Comparison of ENCODE assay signal across 8 mouse cellular contexts in the genomic region with DNA sequence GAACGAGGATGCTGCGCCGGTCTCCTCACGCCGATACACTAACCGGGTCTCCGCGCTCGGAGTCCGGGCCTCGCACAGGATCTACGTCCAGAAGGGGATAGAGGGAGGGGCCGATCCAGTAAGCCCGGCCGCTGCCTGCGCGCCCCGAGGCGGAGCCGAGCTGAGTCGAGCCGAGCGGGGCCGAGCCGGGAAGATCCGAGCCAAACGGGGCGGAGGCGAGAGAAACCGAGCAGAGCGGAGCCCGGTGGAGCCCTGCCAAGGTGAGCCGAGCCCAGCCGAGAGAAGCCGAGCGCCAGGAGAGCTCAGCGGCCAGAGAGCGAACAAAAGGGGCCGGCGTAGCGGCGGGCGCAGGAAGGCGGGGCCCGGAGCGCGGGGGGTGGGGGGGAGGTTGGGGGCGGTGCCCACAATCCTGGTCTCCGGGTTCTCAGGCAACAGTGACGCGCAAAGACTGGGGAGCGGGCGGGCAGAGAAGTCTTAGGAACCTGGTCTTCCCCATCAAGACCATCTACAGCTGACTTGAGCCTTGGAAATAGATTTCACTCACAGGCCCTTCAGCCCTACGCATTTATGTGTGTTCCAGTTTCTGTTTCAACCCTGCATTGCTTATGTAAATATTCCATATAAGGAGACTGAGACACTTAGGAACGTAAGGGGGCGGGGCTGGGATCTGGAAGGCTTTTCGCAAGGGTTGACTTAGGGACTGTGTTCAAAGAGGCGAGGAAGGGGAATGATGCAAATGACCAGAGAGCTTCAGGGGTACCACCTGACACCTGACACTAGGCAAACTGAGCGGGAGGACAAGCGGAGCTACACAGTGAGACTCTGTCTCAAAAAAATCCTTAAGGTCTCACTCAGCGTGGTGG. TPM values are rescaled to one million over a fixed set of nuclear protein-coding genes. Genes with fewer than 3 reads are reported as not detected.
A peak's percentile ranks its signal among the peaks of the same experiment; 100 is the strongest.
DNase-seq lines count a peak whose midpoint lies in the region; ATAC-seq and TF ChIP-seq lines count a peak whose summit lies in the region.

A gene (minus strand): TSS at position 325 of the 863 bp plus-strand sequence.

- H3K36me3 ChIP-seq in heart, embryonic 10.5 days, result no peaks in the 10 kb centered on the region
- H3K36me3 ChIP-seq in kidney, embryonic 15.5 days, result no peaks in the 10 kb centered on the region

- peak; percentile 61 for ATAC-seq in erythroblast, adult 5-6 weeks (replicated peaks; ENCODE audit: low FRiP score, poor library complexity, severe bottlenecking)
- ATAC-seq in kidney, embryonic 15.5 days (replicated peaks; ENCODE audit: low FRiP score), result peak; percentile 93
- ATAC-seq in monocyte, adult 5-6 weeks (replicated peaks; ENCODE audit: insufficient number of reproducible peaks, low FRiP score, low TSS enrichment, poor library complexity, severe bottlenecking), result peak; percentile 91

- peak within 1 kb of the TSS; percentile 81 for H3K4me3 ChIP-seq in bone marrow macrophage, adult 2 months (ENCODE audit: insufficient read depth, low read length)
- peak within 1 kb of the TSS; percentile 79 for H3K4me3 ChIP-seq in heart, embryonic 10.5 days
- H3K4me3 ChIP-seq in kidney, embryonic 15.5 days (replicated peaks), result peak within 1 kb of the TSS; percentile 74

- TF ChIP-seq POLR2A in bone marrow macrophage, adult 2 months (IDR thresholded peaks at IDR 0.05; ENCODE audit: borderline replicate concordance, low read depth, low read length), result no peak

- 1% methylated on average over 61 of the region's 61 CpGs for WGBS in heart, embryonic 10.5 days
- WGBS in kidney, embryonic 15.5 days, result 1% methylated on average over 61 of the region's 61 CpGs

- 0 out of 2 replicates have a peak, but pooled peaks cover 2% of the 10 kb centered on the region for H3K9me3 ChIP-seq in heart, embryonic 10.5 days
- no peaks in the 10 kb centered on the region for H3K9me3 ChIP-seq in kidney, embryonic 15.5 days (replicated peaks)

- peak; percentile 93 for DNase-seq in 416B (ENCODE audit: low read depth)
- DNase-seq in heart, embryonic 10.5 days (ENCODE audit: low spot score), result peak; percentile 97
- DNase-seq in liver, result peak; percentile 87
- peak; percentile 88 to 94 for DNase-seq in spleen, postnatal 4 days (ENCODE audit: low spot score in 2 of 2)

- no peak for TF ChIP-seq CTCF in bone marrow macrophage, adult 2 months (IDR thresholded peaks at IDR 0.05; ENCODE audit: low read depth, low read length)

- H3K9ac ChIP-seq in kidney, embryonic 15.5 days, result peak within 1 kb of the TSS; percentile 86

- H3K4me1 ChIP-seq in bone marrow macrophage, adult 2 months (ENCODE audit: control insufficient read depth, insufficient read depth, low read length), result peaks cover 22% of the 10 kb centered on the region
- peaks cover 51% of the 10 kb centered on the region for H3K4me1 ChIP-seq in heart, embryonic 10.5 days
- peaks cover 57% of the 10 kb centered on the region for H3K4me1 ChIP-seq in kidney, embryonic 15.5 days

- H3K4me2 ChIP-seq in kidney, embryonic 15.5 days, result peak within 1 kb of the TSS; percentile 75

- peaks cover 5% of the 10 kb centered on the region; the same call in 1 of the 2 replicates for H3K27me3 ChIP-seq in heart, embryonic 10.5 days (ENCODE audit: insufficient read depth, poor library complexity, severe bottlenecking)
- H3K27me3 ChIP-seq in kidney, embryonic 15.5 days, result no peaks in the 10 kb centered on the region

- H3K27ac ChIP-seq in bone marrow macrophage, adult 2 months (ENCODE audit: insufficient read depth, low read depth, low read length), result peak within 1 kb of the TSS; percentile 55
- H3K27ac ChIP-seq in heart, embryonic 10.5 days, result peak within 1 kb of the TSS; percentile 91
- H3K27ac ChIP-seq in kidney, embryonic 15.5 days, result peak within 1 kb of the TSS; percentile 93

RNA-seq across cellular contexts. Expression of the gene that starts here (rescaled TPM):
- 13.1 and 14.3 TPM in 2 replicates for polyA plus RNA-seq in bone marrow macrophage, adult 2 months (2012; ENCODE audit: insufficient read depth, insufficient read length, missing spikeins)
- total RNA-seq in erythroblast, adult 5-6 weeks (2015; ENCODE audit: low replicate concordance), result 0.21 and 0.96 TPM in 2 replicates
- 2.1 and 4.0 TPM in 2 replicates for total RNA-seq in erythroblast, adult 5-6 weeks (2017; ENCODE audit: low replicate concordance)
- 2.1 TPM in 2 replicates for polyA plus RNA-seq in heart, embryonic 10.5 days (2016; fragmentation: Nextera tagmentation; extraction: Ambion mirVana)
- polyA plus RNA-seq in kidney, embryonic 15.5 days (2015; fragmentation: Nextera tagmentation; extraction: Ambion mirVana), result 3.9 and 4.2 TPM in 2 replicates
- 18.2 to 30.1 TPM (median 20.4 TPM) in 3 replicates for total RNA-seq in monocyte, adult 5-6 weeks (2017)

Comparison
In these comparisons a context has a peak if more than half of its experiments do, and no peak if none do; other contexts are left out.
1. Peak in every context shown above with its lines: DNase-seq, ATAC-seq, H3K4me3 ChIP-seq and H3K27ac ChIP-seq.